Mouse (Mus musculus) embryonic facial prominence, embryonic 15.5 days (tissue): Measurements from ENCODE around the gene Bbox1. TPM values are rescaled to one million over a fixed set of nuclear protein-coding genes. Genes with fewer than 3 reads are reported as not detected.

ENCODE experiments used
- ATAC-seq: fragments of 200-750 bp; cut with Nextera tagmentation; 2 replicates; pipeline ENCODE4 v1.8.0; 2017; ENCODE audit warnings: low read depth, moderate TSS enrichment; ENCODE audit not compliant: insufficient number of reproducible peaks, low FRiP score, low TSS enrichment
- H3K27ac ChIP-seq: fragments of 300-500 bp; sonication (generic); replicated peaks from 2 replicates; pipeline ENCODE4 v1.5.1; 2015; ENCODE audit warnings: mild to moderate bottlenecking, inconsistent platforms
- H3K27me3 ChIP-seq: fragments of 300-500 bp; sonication (generic); 2 replicates; pipeline ENCODE4 v1.6.1; 2015; ENCODE audit warnings: inconsistent platforms
- H3K36me3 ChIP-seq: fragments of 300-500 bp; sonication (generic); 2 replicates; pipeline ENCODE4 v1.6.1; 2015; ENCODE audit warnings: mild to moderate bottlenecking, inconsistent platforms
- H3K4me1 ChIP-seq: fragments of 300-500 bp; sonication (generic); 2 replicates; pipeline ENCODE4 v1.6.1; 2015; ENCODE audit warnings: inconsistent platforms
- H3K4me2 ChIP-seq: fragments of 300-500 bp; sonication (generic); replicated peaks from 2 replicates; pipeline ENCODE4 v1.6.1; 2015; ENCODE audit warnings: mild to moderate bottlenecking, inconsistent platforms
- H3K4me3 ChIP-seq: fragments of 300-500 bp; sonication (generic); replicated peaks from 2 replicates; pipeline ENCODE4 v1.5.1; 2015; ENCODE audit warnings: mild to moderate bottlenecking, inconsistent platforms
- H3K9ac ChIP-seq: fragments of 300-500 bp; sonication (generic); 2 replicates; pipeline ENCODE4 v1.6.1; 2015; ENCODE audit warnings: inconsistent platforms
- H3K9me3 ChIP-seq: fragments of 300-500 bp; sonication (generic); replicated peaks from 2 replicates; pipeline ENCODE4 v1.6.1; 2016; ENCODE audit warnings: inconsistent platforms
- WGBS: fragments of 180-500 bp; shearing (Covaris S2); methylation state at CpG from one replicate; pipeline ENCODE4 v1.1.7; 2015; 5-methylcytosine and 5-hydroxymethylcytosine counted together
- polyA plus RNA-seq: library from polyadenylated mRNA; unstranded; fragments of >200 nt; fragmentation: Nextera tagmentation; extraction: Ambion mirVana; gene quantifications from 2 replicates; pipeline ENCODE4 v1.2.1, GENCODE M21; 2015

Bbox1 gene
- polyA plus RNA-seq, 1 experiment from 2014 or later: 1.6 TPM

- Histone ChIP-seq H3K4me3 (no peak overlapping the region), H3K4me2 (no peak overlapping the region), H3K9ac (no peak overlapping the region), H3K4me1 (peaks cover 16% of the 10 kb centered on the region), H3K27me3 (no peaks in the 10 kb centered on the region), H3K36me3 (no peaks in the 10 kb centered on the region), H3K27ac (no peak overlapping the region), H3K9me3 (no peaks in the 10 kb centered on the region)
- no peak for ATAC-seq
- WGBS: 29% methylated on average over 3 of the region's 3 CpGs
These were observed 1.9 kb upstream of the Bbox1 start for GRCm38 (mm10) chr2:110316116-110316883.

- Histone ChIP-seq H3K4me3 (no peak overlapping the region), H3K4me2 (no peak overlapping the region), H3K9ac (no peak overlapping the region), H3K36me3 (no peaks in the 10 kb centered on the region), H3K9me3 (no peaks in the 10 kb centered on the region), H3K27me3 (no peaks in the 10 kb centered on the region), H3K27ac (peak overlapping the region; percentile 48; the same call in 1 of the 2 replicates), H3K4me1 (peaks cover 16% of the 10 kb centered on the region)
- WGBS: 75% methylated on average over 5 of the region's 5 CpGs
- ATAC-seq: no peak
These were observed 286 bp downstream of the Bbox1 start for GRCm38 (mm10) chr2:110314074-110314473.

GRCm38 (mm10) chr2:110313305-110313824, 995 bp downstream of the Bbox1 start:
- H3K27me3 ChIP-seq: no peaks in the 10 kb centered on the region
- peak overlapping the region; percentile 48; the same call in 1 of the 2 replicates for H3K27ac ChIP-seq
- 8% methylated on average over 2 of the region's 2 CpGs for WGBS
- peaks cover 16% of the 10 kb centered on the region for H3K4me1 ChIP-seq
- no peak overlapping the region for H3K4me2 ChIP-seq
- no peak overlapping the region for H3K9ac ChIP-seq
- no peaks in the 10 kb centered on the region for H3K9me3 ChIP-seq
- peak; percentile 80 for ATAC-seq
- H3K4me3 ChIP-seq: no peak overlapping the region
- H3K36me3 ChIP-seq: no peaks in the 10 kb centered on the region

GRCm38 (mm10) chr2:110305358-110306283, 8.7 kb downstream of the Bbox1 start:
- H3K4me3 ChIP-seq: no peak overlapping the region
- H3K4me2 ChIP-seq: no peak overlapping the region
- no peak for ATAC-seq
- peaks cover 7% of the 10 kb centered on the region; the same call in 1 of the 2 replicates for H3K4me1 ChIP-seq
- no peak overlapping the region for H3K9ac ChIP-seq
- H3K27me3 ChIP-seq: no peaks in the 10 kb centered on the region
- 63% methylated on average over 12 of the region's 12 CpGs for WGBS
- no peak overlapping the region for H3K27ac ChIP-seq
- no peaks in the 10 kb centered on the region for H3K9me3 ChIP-seq
- H3K36me3 ChIP-seq: no peaks in the 10 kb centered on the region

GRCm38 (mm10) chr2:110302261-110302660, 12.1 kb downstream of the Bbox1 start:
- H3K36me3 ChIP-seq: no peaks in the 10 kb centered on the region
- no peak overlapping the region for H3K4me3 ChIP-seq
- H3K4me1 ChIP-seq: peaks cover 7% of the 10 kb centered on the region; the same call in 1 of the 2 replicates
- no peak overlapping the region for H3K4me2 ChIP-seq
- no peak overlapping the region for H3K9ac ChIP-seq
- 35% methylated on average over 2 of the region's 2 CpGs for whole genome bisulfite sequencing
- H3K9me3 ChIP-seq: no peaks in the 10 kb centered on the region
- no peaks in the 10 kb centered on the region for H3K27me3 ChIP-seq
- ATAC-seq: no peak
- H3K27ac ChIP-seq: no peak overlapping the region; the same call in 1 of the 2 replicates

GRCm38 (mm10) chr2:110301314-110301713, 13.0 kb downstream of the Bbox1 start:
- H3K27me3 ChIP-seq: no peaks in the 10 kb centered on the region
- 26% methylated on average over 3 of the region's 3 CpGs for WGBS
- no peak overlapping the region for H3K9ac ChIP-seq
- ATAC-seq: peak; percentile 73
- peaks cover 7% of the 10 kb centered on the region; the same call in 1 of the 2 replicates for H3K4me1 ChIP-seq
- no peaks in the 10 kb centered on the region for H3K36me3 ChIP-seq
- H3K4me3 ChIP-seq: no peak overlapping the region
- H3K4me2 ChIP-seq: no peak overlapping the region
- H3K9me3 ChIP-seq: no peaks in the 10 kb centered on the region
- H3K27ac ChIP-seq: peak overlapping the region; percentile 75

GRCm38 (mm10) chr2:110294927-110295326, 19.4 kb downstream of the Bbox1 start:
- no peak overlapping the region for H3K4me2 ChIP-seq
- no peak overlapping the region for H3K4me3 ChIP-seq
- no peaks in the 10 kb centered on the region for H3K36me3 ChIP-seq
- no peaks in the 10 kb centered on the region for H3K27me3 ChIP-seq
- no peak for ATAC-seq
- no peaks in the 10 kb centered on the region for H3K9me3 ChIP-seq
- H3K27ac ChIP-seq: no peak overlapping the region
- no peaks in the 10 kb centered on the region for H3K4me1 ChIP-seq
- no peak overlapping the region for H3K9ac ChIP-seq
- WGBS: 73% methylated on average over 3 of the region's 3 CpGs

- ATAC-seq: no peak
- H3K4me1 ChIP-seq: no peaks in the 10 kb centered on the region
- no peaks in the 10 kb centered on the region for H3K27me3 ChIP-seq
- H3K4me3 ChIP-seq: no peak overlapping the region
- no peaks in the 10 kb centered on the region for H3K36me3 ChIP-seq
- WGBS: 61% methylated on average over 1 of the region's 1 CpGs
- H3K4me2 ChIP-seq: no peak overlapping the region
- no peak overlapping the region for H3K9ac ChIP-seq
- no peaks in the 10 kb centered on the region for H3K9me3 ChIP-seq
- H3K27ac ChIP-seq: no peak overlapping the region
These were observed 26.4 kb downstream of the Bbox1 start for GRCm38 (mm10) chr2:110287959-110288358.

- peak; percentile 69 for ATAC-seq
- Histone ChIP-seq H3K9ac (no peak overlapping the region), H3K4me1 (no peaks in the 10 kb centered on the region), H3K9me3 (no peaks in the 10 kb centered on the region), H3K36me3 (no peaks in the 10 kb centered on the region), H3K4me3 (no peak overlapping the region), H3K4me2 (no peak overlapping the region), H3K27ac (peak overlapping the region; percentile 60; the same call in 1 of the 2 replicates), H3K27me3 (no peaks in the 10 kb centered on the region)
- 53% methylated on average over 3 of the region's 3 CpGs for WGBS
These were observed 28.4 kb downstream of the Bbox1 start for GRCm38 (mm10) chr2:110285829-110286504.

- Histone ChIP-seq H3K4me1 (peaks cover 8% of the 10 kb centered on the region; the same call in 1 of the 2 replicates), H3K27ac (no peak overlapping the region), H3K27me3 (no peaks in the 10 kb centered on the region), H3K9me3 (no peaks in the 10 kb centered on the region), H3K4me3 (no peak overlapping the region), H3K4me2 (no peak overlapping the region), H3K36me3 (no peaks in the 10 kb centered on the region), H3K9ac (no peak overlapping the region)
- 49% methylated on average over 2 of the region's 2 CpGs for WGBS
- 0 out of 2 replicates have a peak, but pooled peaks have one; percentile 57 for ATAC-seq
These were observed 38.9 kb downstream of the Bbox1 start for GRCm38 (mm10) chr2:110275424-110275823.
